Mouse (Mus musculus): ENCODE results near the gene Fam240b. TPM values are rescaled to one million over a fixed set of nuclear protein-coding genes. Genes with fewer than 3 reads are reported as not detected.
"Not testable (repeated sequence)": the region's sequence is repeated elsewhere in the genome, so short reads cannot be mapped to it uniquely, and the experiment has no call there.

Fam240b gene
- total RNA-seq (2017), result not detected in 2 replicates

GRCm38 (mm10) chr13:64497692-64498091 lies at the start of gene Fam240b:
Gene Fam240b (minus strand): TSS chr13:64497792.
- no peak for ATAC-seq (replicated peaks; ENCODE audit: low read depth, poor library complexity, severe bottlenecking)

DNA sequence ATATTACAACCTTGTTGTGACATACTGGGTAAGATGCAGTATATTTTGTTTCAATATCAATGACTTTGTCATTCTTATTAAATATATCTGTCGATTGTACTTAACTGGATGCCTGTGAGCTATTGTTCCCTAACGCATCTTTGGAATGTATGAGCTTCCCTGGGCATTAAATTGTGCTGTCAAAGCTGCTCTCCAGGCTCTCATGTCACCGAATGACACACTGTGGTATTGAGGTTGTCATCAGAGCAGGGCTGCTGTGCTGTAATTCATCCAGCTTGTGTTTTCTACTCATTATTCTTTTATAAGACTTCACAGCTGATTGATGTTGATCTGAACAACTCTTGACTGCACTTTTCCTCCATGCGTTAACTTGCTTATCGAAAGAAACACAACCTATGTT lies 32.5 kb upstream of the Fam240b start:
- ATAC-seq (replicated peaks; ENCODE audit: low read depth, poor library complexity, severe bottlenecking), result no peak

- ATAC-seq (replicated peaks; ENCODE audit: low read depth, poor library complexity, severe bottlenecking), result no peak
Measured at GRCm38 (mm10) chr13:64526515-64527285, 29.1 kb upstream of the Fam240b start.

DNA sequence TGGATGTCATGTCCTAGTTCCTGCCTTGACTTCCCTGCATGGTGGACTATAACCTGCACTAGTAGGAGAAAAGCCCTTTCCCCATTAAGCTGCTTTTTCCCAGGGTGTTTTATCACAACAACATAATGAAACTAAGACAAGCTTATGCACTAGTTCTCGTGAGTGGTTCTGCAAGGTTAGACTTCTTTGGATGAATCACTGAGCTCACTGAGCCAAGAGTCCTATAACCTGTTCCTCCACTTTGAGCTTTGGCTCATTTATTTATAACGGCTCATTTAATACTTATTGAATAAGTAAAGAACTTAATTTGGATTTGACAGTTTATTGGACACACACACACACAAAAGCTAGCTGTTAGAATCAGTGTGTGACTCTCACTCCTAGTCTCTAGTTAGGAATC lies 16.7 kb upstream of the Fam240b start:
- no peak for ATAC-seq (replicated peaks; ENCODE audit: low read depth, poor library complexity, severe bottlenecking)

DNA sequence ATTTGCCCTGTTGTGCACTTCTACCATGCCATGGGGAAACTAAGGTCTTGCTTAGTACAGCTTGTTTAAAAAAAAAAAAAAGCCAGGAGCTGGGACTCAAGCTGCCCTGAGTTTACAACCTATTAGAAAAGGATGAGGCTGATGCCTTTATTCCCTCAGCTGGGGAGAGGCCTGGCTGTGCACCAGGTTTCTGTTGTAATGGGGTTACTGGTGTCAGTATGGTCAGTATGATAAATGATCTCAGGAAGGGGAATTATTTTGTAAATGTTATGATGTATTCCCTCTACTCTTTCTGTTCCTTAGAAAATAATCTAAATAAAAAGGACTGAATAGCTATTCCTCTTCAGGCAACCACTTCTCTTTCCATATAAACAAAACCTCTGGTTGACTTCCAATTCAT lies 14.0 kb upstream of the Fam240b start:
- no peak for ATAC-seq (replicated peaks; ENCODE audit: low read depth, poor library complexity, severe bottlenecking)

GRCm38 (mm10) chr13:64507361-64507760 lies 9.8 kb upstream of the Fam240b start:
- no peak for ATAC-seq (replicated peaks; ENCODE audit: low read depth, poor library complexity, severe bottlenecking)

- ATAC-seq (replicated peaks; ENCODE audit: low read depth, poor library complexity, severe bottlenecking), result no peak
Measured at GRCm38 (mm10) chr13:64502833-64503232, 5.2 kb upstream of the Fam240b start.

DNA sequence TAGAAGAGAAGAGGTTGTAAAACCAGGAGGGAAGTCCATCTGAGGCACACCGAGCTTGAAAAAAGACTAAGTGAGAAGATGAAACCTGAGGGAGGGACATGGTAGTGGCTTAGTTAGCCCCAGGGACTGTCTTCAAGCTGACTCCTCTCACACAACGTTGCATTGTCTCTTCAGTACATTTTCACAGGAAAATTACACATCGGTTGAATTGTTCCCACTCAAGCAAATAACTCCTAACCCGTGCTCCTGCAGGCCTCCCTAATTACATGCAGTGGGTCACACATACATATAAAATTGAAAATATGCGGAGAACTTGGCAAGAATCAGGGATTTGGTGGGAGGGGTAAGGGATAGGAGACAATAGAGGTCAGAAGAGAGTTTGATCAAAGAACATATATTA lies 4.0 kb downstream of the Fam240b start:
- no peak for ATAC-seq (replicated peaks; ENCODE audit: low read depth, poor library complexity, severe bottlenecking)

DNA sequence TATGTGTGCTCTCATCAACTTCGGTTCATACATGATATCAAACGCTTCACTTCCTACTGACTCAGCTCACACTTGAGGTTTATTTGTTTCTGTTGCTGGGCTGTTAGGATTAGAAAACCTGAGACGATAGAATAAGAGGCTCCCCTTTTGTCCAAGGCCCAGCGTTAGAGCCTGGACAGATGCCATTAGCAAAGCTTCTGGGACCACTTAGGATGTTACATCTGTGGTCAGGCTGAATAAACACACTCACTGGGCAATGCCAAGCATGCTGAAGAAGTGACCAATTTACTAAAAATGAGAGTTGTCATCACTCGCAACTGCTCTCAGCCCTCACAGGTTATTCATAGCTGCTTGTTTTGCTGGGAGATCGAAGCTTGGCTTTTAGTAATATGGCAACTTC lies 7.7 kb downstream of the Fam240b start:
- ATAC-seq (replicated peaks; ENCODE audit: low read depth, poor library complexity, severe bottlenecking), result no peak

DNA sequence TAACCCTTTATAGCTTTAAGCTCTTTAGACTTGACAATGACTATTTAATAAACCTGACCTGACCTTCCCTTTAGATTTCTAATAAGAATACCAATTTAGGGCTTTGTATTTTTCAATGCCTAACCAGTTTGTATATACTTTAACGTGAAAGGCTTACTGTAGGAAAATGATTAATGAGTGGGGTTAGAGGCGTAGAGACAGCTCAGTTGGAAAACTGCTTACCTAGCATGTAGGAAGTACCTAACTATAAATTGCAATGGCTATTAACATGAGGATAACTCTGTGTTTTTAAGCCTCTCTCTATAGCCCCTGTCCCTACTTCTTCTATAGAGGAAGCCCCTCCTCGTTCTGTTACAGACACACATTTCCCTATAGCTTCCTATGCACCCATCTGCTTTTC lies 17.6 kb downstream of the Fam240b start:
- ATAC-seq (replicated peaks; ENCODE audit: low read depth, poor library complexity, severe bottlenecking), result no peak

- no peak for ATAC-seq (replicated peaks; ENCODE audit: low read depth, poor library complexity, severe bottlenecking)
Measured at GRCm38 (mm10) chr13:64477968-64478367, 19.6 kb downstream of the Fam240b start.

DNA sequence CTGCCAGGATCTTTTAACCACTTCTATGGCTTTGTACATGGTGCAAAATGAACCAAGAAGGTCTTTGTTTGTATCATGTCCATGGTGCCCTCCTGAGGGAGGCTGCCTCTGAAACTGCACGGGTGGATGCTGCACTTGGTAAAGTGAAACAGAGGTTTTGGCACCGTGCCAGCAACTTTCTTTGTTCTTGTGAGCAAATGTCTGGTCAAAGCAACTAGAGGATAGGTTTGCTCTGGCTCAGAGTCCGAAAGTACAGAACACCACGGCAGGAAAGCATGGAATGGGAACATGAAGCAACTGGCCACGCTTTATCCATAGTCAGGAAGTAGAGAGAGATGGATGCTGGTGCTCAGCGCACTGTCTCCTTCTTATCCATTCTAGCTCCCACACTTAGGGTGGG lies 29.7 kb downstream of the Fam240b start:
- no peak for ATAC-seq (replicated peaks; ENCODE audit: low read depth, poor library complexity, severe bottlenecking)

GRCm38 (mm10) chr13:64465166-64465565 lies 32.4 kb downstream of the Fam240b start:
- no peak for ATAC-seq (replicated peaks; ENCODE audit: low read depth, poor library complexity, severe bottlenecking)

DNA sequence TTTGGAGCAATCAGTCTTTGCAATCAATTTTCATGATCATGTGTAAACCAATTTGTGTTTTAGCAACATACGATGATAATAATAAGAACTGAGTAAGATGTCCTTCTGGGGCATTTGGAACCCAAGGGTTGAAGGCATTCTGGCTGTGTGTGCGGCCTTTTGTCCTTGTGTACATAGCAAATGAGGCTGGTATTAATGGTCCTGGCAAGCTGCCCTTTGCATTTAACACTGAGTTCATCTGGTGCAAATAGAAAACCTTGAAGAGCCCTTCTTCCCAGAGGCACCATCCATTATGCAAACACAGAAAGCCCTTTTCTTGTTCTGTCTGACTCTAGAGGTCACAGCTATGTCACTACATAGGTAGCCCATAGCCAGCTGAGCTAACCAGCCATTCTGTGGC lies 35.0 kb downstream of the Fam240b start:
- no peak for ATAC-seq (replicated peaks; ENCODE audit: low read depth, poor library complexity, severe bottlenecking)

- no peak for ATAC-seq (replicated peaks; ENCODE audit: low read depth, poor library complexity, severe bottlenecking)
Measured at GRCm38 (mm10) chr13:64458181-64458580, 39.4 kb downstream of the Fam240b start.

- not testable (repeated sequence) for ATAC-seq (replicated peaks; ENCODE audit: low read depth, poor library complexity, severe bottlenecking)
Measured at GRCm38 (mm10) chr13:64457225-64457978, 40.2 kb downstream of the Fam240b start.

DNA sequence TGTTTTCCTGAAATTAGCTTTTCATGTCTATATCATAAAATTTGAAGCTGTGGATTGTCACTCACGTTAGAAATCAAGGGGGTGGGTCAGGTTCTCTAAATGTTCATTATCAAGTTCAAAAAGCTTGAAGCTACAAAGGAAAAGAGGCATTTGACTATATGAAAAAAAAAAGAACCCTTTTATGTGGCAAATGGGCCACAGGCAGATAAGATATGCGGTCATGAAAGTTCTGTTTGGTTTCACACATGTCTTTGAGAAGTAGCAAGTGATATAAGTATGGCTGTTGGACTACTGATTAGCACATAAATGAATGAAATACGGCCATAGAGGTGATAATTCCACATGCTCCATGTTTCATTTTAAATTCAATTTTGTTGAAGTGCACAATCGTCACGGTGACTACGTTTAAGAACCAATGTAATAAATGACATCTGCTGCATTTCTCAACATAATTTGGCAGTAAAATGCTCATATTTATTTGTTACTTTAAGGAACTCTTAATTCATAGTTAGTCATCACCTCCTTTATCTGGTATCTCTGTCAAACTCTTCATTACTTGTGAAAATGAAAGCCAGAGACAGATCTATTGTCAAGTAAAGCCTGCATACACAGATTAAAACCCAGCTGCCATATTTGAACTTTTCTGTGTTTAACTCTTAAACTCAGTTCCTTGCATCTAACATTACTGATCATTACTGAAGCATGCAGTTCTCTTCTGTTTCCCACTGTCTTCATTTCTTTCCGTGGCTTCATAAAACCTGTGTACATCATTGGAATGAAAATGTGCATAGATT lies 47.4 kb downstream of the Fam240b start:
- peak; percentile 85 for ATAC-seq (replicated peaks; ENCODE audit: low read depth, poor library complexity, severe bottlenecking)

- ATAC-seq (replicated peaks; ENCODE audit: low read depth, poor library complexity, severe bottlenecking), result no peak
Measured at GRCm38 (mm10) chr13:64448729-64449128, 48.9 kb downstream of the Fam240b start.

DNA sequence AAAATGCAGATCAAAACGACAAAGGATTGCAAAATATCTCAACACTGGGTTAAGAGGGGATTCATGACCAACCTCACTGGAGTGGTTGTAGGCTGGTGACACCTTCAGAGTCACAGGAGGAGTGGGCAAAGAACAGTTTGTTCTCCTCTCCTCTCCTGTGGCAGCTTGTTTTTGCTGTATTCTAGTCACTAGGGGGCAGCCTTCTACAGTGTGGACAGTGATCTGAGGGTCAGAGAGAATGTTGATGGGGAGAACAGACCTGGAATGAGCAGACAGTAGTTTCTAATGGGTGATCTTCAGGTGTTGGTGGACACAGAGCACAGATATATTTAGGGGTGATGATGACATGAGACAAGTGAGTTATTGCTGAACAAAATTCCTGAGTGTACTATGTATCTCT lies 49.6 kb downstream of the Fam240b start:
- ATAC-seq (replicated peaks; ENCODE audit: low read depth, poor library complexity, severe bottlenecking), result peak; percentile 60

- ATAC-seq (replicated peaks; ENCODE audit: low read depth, poor library complexity, severe bottlenecking), result no peak
Measured at GRCm38 (mm10) chr13:64445254-64445920, 52.2 kb downstream of the Fam240b start.
